Mouse (Mus musculus): ENCODE measurements around the gene BC053393. TPM values are rescaled to one million over a fixed set of nuclear protein-coding genes. Genes with fewer than 3 reads are reported as not detected.

Gene BC053393
- polyA plus RNA-seq (2017; shearing (Covaris generic)), result not detected

DNA sequence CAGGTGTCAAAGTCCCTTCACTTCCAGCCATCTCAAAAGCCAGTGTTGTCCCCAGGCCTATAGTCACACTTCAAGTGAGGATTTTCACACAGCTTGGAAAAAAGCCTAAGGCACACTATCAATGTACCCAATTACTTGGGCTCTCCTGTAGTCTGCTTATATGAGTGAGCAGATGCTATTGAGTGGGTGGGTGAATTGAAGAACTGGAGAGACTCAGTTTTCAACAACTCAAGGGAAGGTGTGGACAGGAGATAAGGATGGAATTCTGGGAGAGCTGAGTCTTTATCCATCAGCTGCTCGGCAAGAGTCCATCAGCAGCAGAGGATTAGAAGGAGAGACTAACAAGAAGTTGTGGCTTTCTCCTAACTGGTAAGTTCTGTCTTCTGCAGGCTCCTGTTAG lies at the start of gene BC053393:
Gene BC053393 (plus strand): TSS at position 210 of the 400 bp plus-strand sequence.

DNA sequence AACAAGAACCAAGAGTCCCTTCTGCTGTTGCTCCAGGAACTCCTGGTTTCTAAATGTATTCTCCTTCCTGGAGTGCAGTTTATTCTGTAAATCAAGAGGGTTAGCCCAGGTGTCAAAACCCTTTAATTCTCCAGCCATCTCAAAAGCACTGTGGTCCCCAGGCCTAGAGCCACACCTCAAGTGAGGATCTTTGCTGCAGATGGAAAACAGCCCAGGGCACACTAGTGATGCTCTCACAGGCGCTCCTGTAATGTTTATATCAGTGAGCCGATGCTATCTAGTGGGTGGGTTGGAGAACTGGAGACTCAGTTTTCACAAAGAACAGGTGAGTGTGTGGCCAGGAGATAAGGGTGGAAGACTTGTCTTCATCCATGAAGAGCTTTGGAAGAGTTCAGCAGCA lies 47.4 kb upstream of the BC053393 start, which contains the start of gene Gm12169:
Gene Gm12169 (plus strand): TSS at position 301 of the 400 bp plus-strand sequence.

DNA sequence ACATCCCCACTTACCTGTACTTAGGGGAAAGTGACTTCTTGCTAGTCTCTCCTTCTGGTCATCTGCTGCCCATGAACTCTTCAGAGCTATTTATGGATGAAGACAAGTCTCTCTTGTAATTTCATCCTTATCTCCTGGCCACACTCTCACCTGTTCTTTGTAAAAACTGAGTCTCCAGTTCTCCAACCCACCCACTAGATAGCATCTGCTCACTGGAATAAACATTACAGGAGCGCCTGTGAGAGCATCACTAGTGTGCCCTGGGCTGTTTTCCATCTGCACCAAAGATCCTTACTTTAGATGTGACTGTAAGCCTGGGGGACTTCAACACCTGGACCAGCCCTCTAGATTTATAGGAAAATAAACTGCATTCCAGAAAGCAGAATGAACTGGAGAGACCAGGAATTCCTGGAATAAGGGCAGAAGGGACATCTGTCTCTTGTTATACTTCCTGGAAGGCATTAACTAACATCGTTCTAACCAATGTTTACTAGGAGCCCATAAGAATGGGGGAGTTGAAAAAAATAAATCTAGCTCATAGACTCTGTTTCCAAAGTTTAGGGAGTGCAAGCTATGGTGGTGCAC lies 58.0 kb downstream of the BC053393 start, which contains the start of gene Dppa1:
Gene Dppa1 (minus strand): TSS at position 51 of the 585 bp plus-strand sequence.

Other genes starting within 250 kb of the BC053393 start
- gene Itk, start 182.0 kb upstream of the BC053393 start, polyA plus RNA-seq (2017; shearing (Covaris generic)), result 100 to 1,000 TPM; 187 to 364 TPM
- under 1 TPM; 0.07 to 0.89 TPM for gene Fam71b, start 175.0 kb upstream of the BC053393 start, polyA plus RNA-seq (2017; shearing (Covaris generic))
- gene Med7, start 134.6 kb upstream of the BC053393 start, polyA plus RNA-seq (2017; shearing (Covaris generic)), result 10 to 100 TPM; 49.2 to 67.4 TPM
- gene Havcr2, start 116.6 kb upstream of the BC053393 start, polyA plus RNA-seq (2017; shearing (Covaris generic)), result 1 to 10 TPM; 1.5 to 5.4 TPM
- gene Gm12169, start 47.3 kb upstream of the BC053393 start, polyA plus RNA-seq (2017; shearing (Covaris generic)), result under 1 TPM in 1 of 2 experiments, not detected in 1; 0.62 TPM
- under 1 TPM; 0.12 to 0.28 TPM for gene Dppa1, start 57.7 kb downstream of the BC053393 start, polyA plus RNA-seq (2017; shearing (Covaris generic))
- under 1 TPM in 1 of 2 experiments, not detected in 1; 0.76 TPM for gene Timd2, start 135.5 kb downstream of the BC053393 start, polyA plus RNA-seq (2017; shearing (Covaris generic))
- not detected for gene Havcr1, start 163.5 kb downstream of the BC053393 start, polyA plus RNA-seq (2017; shearing (Covaris generic))
- under 1 TPM; 0.28 to 0.51 TPM for gene Timd4, start 239.3 kb downstream of the BC053393 start, polyA plus RNA-seq (2017; shearing (Covaris generic))